Comparison of ENCODE assay signal across 16 mouse cellular contexts in genomic region chr13:5841418-5841817, GRCm38 (mm10). TPM values are rescaled to one million over a fixed set of nuclear protein-coding genes. Genes with fewer than 3 reads are reported as not detected.
DNase-seq lines count a peak whose midpoint lies in the region; ATAC-seq and TF ChIP-seq lines count a peak whose summit lies in the region.
"Had no signal": no experiment of that assay in that cellular context is flagged by ENCODE, and none has a peak within 500 bp of the region (broad histone marks: within the 10 kb centered on the region; RNA-seq: fewer than 3 reads in every experiment).

No protein-coding gene starts in this region.

- H3K4me2 ChIP-seq in heart, embryonic 12.5 days = no peak overlapping the region
- H3K4me2 ChIP-seq in kidney, embryonic 15.5 days = no peak overlapping the region
- no peak overlapping the region for H3K4me2 ChIP-seq in intestine, embryonic 14.5 days (ENCODE audit: low read length)
- H3K4me2 ChIP-seq: hindbrain, embryonic 14.5 days; midbrain, embryonic 15.5 days; neural tube, embryonic 12.5 days had no signal

- H3K9me3 ChIP-seq in heart, embryonic 12.5 days (replicated peaks) = no peaks in the 10 kb centered on the region
- H3K9me3 ChIP-seq in kidney, embryonic 15.5 days (replicated peaks) = no peaks in the 10 kb centered on the region
- no peaks in the 10 kb centered on the region for H3K9me3 ChIP-seq in intestine, embryonic 14.5 days (ENCODE audit: control insufficient read depth, low read length)
- H3K9me3 ChIP-seq: midbrain, embryonic 15.5 days; neural tube, embryonic 12.5 days had no signal

- peaks cover 7% of the 10 kb centered on the region for H3K4me1 ChIP-seq in heart, adult 2 months (ENCODE audit: control insufficient read depth, insufficient read depth, low read length)
- peaks cover 12% of the 10 kb centered on the region; the same call in 1 of the 2 replicates for H3K4me1 ChIP-seq in heart, embryonic 12.5 days (replicated peaks)
- peaks cover 16% of the 10 kb centered on the region for H3K4me1 ChIP-seq in kidney, embryonic 15.5 days
- H3K4me1 ChIP-seq in intestine, embryonic 14.5 days (replicated peaks; ENCODE audit: control insufficient read depth, insufficient read depth, low read length) = peaks cover 13% of the 10 kb centered on the region; the same call in 1 of the 2 replicates
- H3K4me1 ChIP-seq: midbrain, embryonic 15.5 days; neural tube, embryonic 12.5 days had no signal

- intact Hi-C loops in heart, adult 2 months (cut with DNase I) = loop anchor here (2.0 to 5.0 kb wide), 2 partner anchors 404 to 1071 kb away; no protein-coding TSS in a partner anchor

- no peak overlapping the region for H3K4me3 ChIP-seq in heart, adult 2 months
- no peak overlapping the region for H3K4me3 ChIP-seq in heart, embryonic 12.5 days
- no peak overlapping the region for H3K4me3 ChIP-seq in kidney, embryonic 15.5 days (replicated peaks)
- H3K4me3 ChIP-seq in intestine, embryonic 14.5 days (ENCODE audit: low read depth, low read length) = no peak overlapping the region
- H3K4me3 ChIP-seq: left cerebral cortex, adult 2 months; midbrain, embryonic 15.5 days; neural tube, embryonic 12.5 days had no signal

- TF ChIP-seq CTCF in heart, adult 2 months (IDR thresholded peaks at IDR 0.05) = no peak

- no peak overlapping the region for H3K9ac ChIP-seq in heart, adult 2 months (ENCODE audit: low read depth, low read length)
- no peak overlapping the region for H3K9ac ChIP-seq in heart, embryonic 12.5 days
- no peak overlapping the region for H3K9ac ChIP-seq in kidney, embryonic 15.5 days
- H3K9ac ChIP-seq in intestine, embryonic 14.5 days (ENCODE audit: low read length) = no peak overlapping the region
- H3K9ac ChIP-seq: forebrain, postnatal 0 days; hindbrain, embryonic 14.5 days; midbrain, embryonic 15.5 days; neural tube, embryonic 12.5 days had no signal

- H3K79me2 ChIP-seq in heart, adult 2 months (replicated peaks; ENCODE audit: control insufficient read depth, insufficient read depth, low read length) = no peaks in the 10 kb centered on the region

- WGBS in heart, adult 2 months = 48% methylated on average over 6 of the region's 6 CpGs
- 78% methylated on average over 6 of the region's 6 CpGs for WGBS in heart, embryonic 12.5 days
- 86% methylated on average over 6 of the region's 6 CpGs for WGBS in kidney, embryonic 15.5 days
- WGBS in intestine, embryonic 14.5 days = 88% methylated on average over 6 of the region's 6 CpGs

- peak; percentile 57; the same call in 1 of the 2 replicates for TF ChIP-seq EP300 in heart, adult 2 months (IDR thresholded peaks at IDR 0.05; ENCODE audit: insufficient read depth, low read depth, low read length)

- no peaks in the 10 kb centered on the region for H3K27me3 ChIP-seq in heart, adult 2 months (ENCODE audit: control insufficient read depth, insufficient read depth, low read length)
- H3K27me3 ChIP-seq in heart, embryonic 12.5 days (replicated peaks) = no peaks in the 10 kb centered on the region
- H3K27me3 ChIP-seq in kidney, embryonic 15.5 days = no peaks in the 10 kb centered on the region
- H3K27me3 ChIP-seq in intestine, embryonic 14.5 days (replicated peaks; ENCODE audit: control insufficient read depth, insufficient read depth, low read length) = no peaks in the 10 kb centered on the region
- H3K27me3 ChIP-seq: midbrain, embryonic 15.5 days; neural tube, embryonic 12.5 days had no signal

- peak in 1 of 2 experiments; percentile 42 for DNase-seq in heart, adult 2 months
- DNase-seq in kidney, postnatal 36 days = peak; percentile 19 to 52
- no peak for DNase-seq in intestine, embryonic 14.5 days (ENCODE audit: low spot score)
- peak; percentile 50 for DNase-seq in lung, postnatal 14 days
- DNase-seq in frontal cortex, postnatal 36 days (ENCODE audit: low spot score in 2 of 2) = no peak
- no peak for DNase-seq in thymus, postnatal 0 days (ENCODE audit: low spot score)
- DNase-seq: adrenal gland, adult 2 months; cerebellum, adult 9-11 months; embryo, embryonic 11 days; forebrain, postnatal 0 days had no signal

- TF ChIP-seq POLR2A in heart, adult 2 months (IDR thresholded peaks at IDR 0.05; ENCODE audit: insufficient read depth, low read depth, low read length) = no peak

- peak overlapping the region; percentile 47 for H3K27ac ChIP-seq in heart, adult 2 months
- H3K27ac ChIP-seq in heart, embryonic 12.5 days (ENCODE audit: poor library complexity, severe bottlenecking) = no peak overlapping the region
- no peak overlapping the region for H3K27ac ChIP-seq in kidney, embryonic 15.5 days
- 0 out of 2 replicates have a peak overlapping the region, but pooled peaks have one; percentile 43 for H3K27ac ChIP-seq in intestine, embryonic 14.5 days (ENCODE audit: low read depth)
- H3K27ac ChIP-seq: hindbrain, embryonic 14.5 days; left cerebral cortex, adult 2 months; midbrain, embryonic 15.5 days; neural tube, embryonic 12.5 days had no signal

- no peak for ATAC-seq in heart, embryonic 12.5 days (ENCODE audit: insufficient number of reproducible peaks, low FRiP score)
- no peak for ATAC-seq in kidney, embryonic 15.5 days (replicated peaks; ENCODE audit: low FRiP score)
- no peak; the same call in 1 of the 2 replicates for ATAC-seq in intestine, embryonic 14.5 days (replicated peaks; ENCODE audit: low FRiP score, low TSS enrichment, low read depth)
- ATAC-seq: midbrain, embryonic 15.5 days had no signal

- H3K36me3 ChIP-seq in heart, adult 2 months (ENCODE audit: control insufficient read depth, insufficient read depth, low read length) = peaks cover 22% of the 10 kb centered on the region
- no peaks in the 10 kb centered on the region for H3K36me3 ChIP-seq in heart, embryonic 12.5 days
- no peaks in the 10 kb centered on the region for H3K36me3 ChIP-seq in kidney, embryonic 15.5 days
- H3K36me3 ChIP-seq in intestine, embryonic 14.5 days (ENCODE audit: control insufficient read depth, insufficient read depth, low read length) = no peaks in the 10 kb centered on the region
- H3K36me3 ChIP-seq: midbrain, embryonic 15.5 days; neural tube, embryonic 12.5 days had no signal

RNA-seq across cellular contexts. Expression of gene Klf6, which starts 19.9 kb away (rescaled TPM):
- 10 to 100 TPM; 51.8 to 55.8 TPM for total RNA-seq in heart, adult 2 months (2021)
- 13.7 and 23.1 TPM in 2 replicates for polyA plus RNA-seq in heart, adult 2 months (2012; rRNA removed)
- 69.6 and 74.5 TPM in 2 replicates for polyA plus RNA-seq in heart, embryonic 12.5 days (2016; fragmentation: Nextera tagmentation; extraction: Ambion mirVana)
- polyA plus RNA-seq in kidney, embryonic 15.5 days (2015; fragmentation: Nextera tagmentation; extraction: Ambion mirVana) = 58.1 and 63.7 TPM in 2 replicates
- polyA plus RNA-seq in intestine, embryonic 14.5 days (2014; fragmentation: Nextera tagmentation; extraction: Ambion mirVana) = 65.3 and 73.7 TPM in 2 replicates
- 61.2 and 74.9 TPM in 2 replicates for polyA plus RNA-seq in thymus, postnatal 0 days (2015; fragmentation: Nextera tagmentation; extraction: Ambion mirVana)

Comparison
In these comparisons a context has a peak if more than half of its experiments do, and no peak if none do; other contexts are left out.
1. H3K27ac ChIP-seq: peak in heart, adult 2 months (single experiment) and intestine, embryonic 14.5 days (single experiment); none in heart, embryonic 12.5 days (single experiment) and kidney, embryonic 15.5 days (single experiment).
2. DNase-seq: peak in kidney, postnatal 36 days (2 of 2) and lung, postnatal 14 days (single experiment); none in intestine, embryonic 14.5 days (single experiment), frontal cortex, postnatal 36 days (0 of 2) and thymus, postnatal 0 days (single experiment).